Mouse (Mus musculus) heart, embryonic 11.5 days (tissue): ENCODE results near the gene Lilr4b. TPM values are rescaled to one million over a fixed set of nuclear protein-coding genes. Genes with fewer than 3 reads are reported as not detected.
"Not testable (repeated sequence)": the region's sequence is repeated elsewhere in the genome, so short reads cannot be mapped to it uniquely, and the experiment has no call there.

ENCODE experiments used
- ATAC-seq: fragments of 200-750 bp; cut with Nextera tagmentation; replicated peaks from 2 replicates; pipeline ENCODE4 v1.8.0; 2017; ENCODE audit warnings: moderate library complexity; ENCODE audit not compliant: insufficient number of reproducible peaks, low FRiP score, low TSS enrichment
- H3K27ac ChIP-seq: fragments of 300-500 bp; sonication (generic); 2 replicates; pipeline ENCODE4 v1.5.1; 2014; ENCODE audit warnings: mild to moderate bottlenecking, low read depth, low read length
- H3K27me3 ChIP-seq: fragments of 300-500 bp; sonication (generic); 2 replicates; pipeline ENCODE4 v1.6.1; 2014; ENCODE audit warnings: mild to moderate bottlenecking, low read length, mixed read lengths; ENCODE audit not compliant: control insufficient read depth, insufficient read depth
- H3K36me3 ChIP-seq: fragments of 300-500 bp; sonication (generic); 2 replicates; pipeline ENCODE4 v1.6.1; 2014; ENCODE audit warnings: mild to moderate bottlenecking, low read length, moderate library complexity, mixed read lengths; ENCODE audit not compliant: control insufficient read depth, insufficient read depth
- H3K4me1 ChIP-seq: fragments of 300-500 bp; sonication (generic); 2 replicates; pipeline ENCODE4 v1.6.1; 2014; ENCODE audit warnings: low read length; ENCODE audit not compliant: control insufficient read depth, insufficient read depth
- H3K4me2 ChIP-seq: fragments of 300-500 bp; sonication (generic); 2 replicates; pipeline ENCODE4 v1.6.1; 2014; ENCODE audit warnings: mild to moderate bottlenecking, moderate library complexity
- H3K4me3 ChIP-seq: fragments of 300-500 bp; sonication (generic); 2 replicates; pipeline ENCODE4 v1.5.1; 2014; ENCODE audit warnings: low read depth, low read length
- H3K9ac ChIP-seq: fragments of 300-500 bp; sonication (generic); 2 replicates; pipeline ENCODE4 v1.6.1; 2014; ENCODE audit warnings: mild to moderate bottlenecking, low read depth, low read length, moderate library complexity
- H3K9me3 ChIP-seq: fragments of 300-500 bp; sonication (generic); replicated peaks from 2 replicates; pipeline ENCODE4 v1.6.1; 2016; ENCODE audit warnings: low read length; ENCODE audit not compliant: control insufficient read depth
- WGBS: fragments of 180-500 bp; shearing (Covaris S2); extraction: QIAGEN DNeasy Blood & Tissue Kit; methylation state at CpG from one replicate; pipeline ENCODE4 v1.1.7; 2014; ENCODE audit not compliant: insufficient replicate concordance; 5-methylcytosine and 5-hydroxymethylcytosine counted together
- polyA plus RNA-seq: library from polyadenylated mRNA; unstranded; fragments of >200 nt; fragmentation: Nextera tagmentation; extraction: Ambion mirVana; gene quantifications from 2 replicates; pipeline ENCODE4 v1.2.1, GENCODE M21; 2014

The Lilr4b gene
- polyA plus RNA-seq, 1 experiment from 2014 or later = not detected

DNA sequence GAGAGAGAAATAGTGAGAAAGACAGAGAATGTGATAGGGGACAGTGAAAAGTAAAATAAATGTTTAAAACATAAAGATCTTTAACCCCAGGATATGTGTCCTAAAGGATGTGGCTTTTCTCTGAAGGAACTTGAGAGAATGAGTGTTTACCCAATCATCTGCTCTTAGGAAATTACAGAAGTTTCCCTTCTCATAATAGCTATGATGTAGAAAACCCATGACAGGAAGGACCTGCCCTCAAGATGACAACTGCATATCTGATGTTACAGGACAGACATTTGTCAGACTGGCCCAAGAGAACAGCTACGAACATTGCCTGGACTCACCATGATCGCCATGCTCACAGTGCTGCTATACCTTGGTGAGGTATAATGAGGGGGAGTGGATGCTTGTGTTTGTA, 10.3 kb downstream of the Lilr4b start, which contains the start of gene Lilrb4a:
TSS of gene Lilrb4a (plus strand) at position 266 of the 400 bp plus-strand sequence.
- not testable (repeated sequence) for ATAC-seq, H3K4me3 ChIP-seq

DNA sequence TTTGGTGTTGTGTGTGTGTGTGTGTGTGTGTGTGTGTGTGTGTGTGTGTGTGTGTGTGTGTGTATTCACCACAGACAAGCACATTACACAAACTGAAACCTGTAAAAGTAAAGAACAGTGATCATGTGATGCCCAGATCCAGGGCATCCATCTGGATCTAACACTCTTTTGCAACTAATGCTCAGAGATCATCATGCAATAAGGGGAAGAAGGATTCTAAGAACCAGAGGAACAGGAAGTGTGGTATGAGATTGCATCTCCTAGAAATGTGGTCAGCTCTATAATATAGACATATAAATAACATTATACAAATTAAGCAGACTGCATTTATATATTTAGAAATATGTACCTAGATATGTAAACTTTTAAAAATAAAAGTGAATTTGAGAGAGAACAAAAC, 39.6 kb downstream of the Lilr4b start:
- no peak overlapping the region for H3K27ac ChIP-seq
- H3K4me1 ChIP-seq = no peaks in the 10 kb centered on the region
- ATAC-seq = no peak
- H3K9me3 ChIP-seq = no peaks in the 10 kb centered on the region
- H3K4me2 ChIP-seq = no peak overlapping the region
- H3K27me3 ChIP-seq = no peaks in the 10 kb centered on the region
- H3K9ac ChIP-seq = no peak overlapping the region
- H3K36me3 ChIP-seq = no peaks in the 10 kb centered on the region
- no peak overlapping the region for H3K4me3 ChIP-seq

More for the DNA sequence above, 10.3 kb downstream of the Lilr4b start, which contains the start of gene Lilrb4a:
- not testable (repeated sequence) for H3K27me3 ChIP-seq, H3K4me1 ChIP-seq, H3K27ac ChIP-seq, H3K4me2 ChIP-seq, H3K9me3 ChIP-seq, H3K9ac ChIP-seq, H3K36me3 ChIP-seq
- no CpG with 5 or more reads among the region's 2 CpGs for WGBS

- H3K4me2 ChIP-seq = no peak overlapping the region
- ATAC-seq = no peak
Measured at GRCm38 (mm10) chr10:51521453-51521852, 41.0 kb downstream of the Lilr4b start.

DNA sequence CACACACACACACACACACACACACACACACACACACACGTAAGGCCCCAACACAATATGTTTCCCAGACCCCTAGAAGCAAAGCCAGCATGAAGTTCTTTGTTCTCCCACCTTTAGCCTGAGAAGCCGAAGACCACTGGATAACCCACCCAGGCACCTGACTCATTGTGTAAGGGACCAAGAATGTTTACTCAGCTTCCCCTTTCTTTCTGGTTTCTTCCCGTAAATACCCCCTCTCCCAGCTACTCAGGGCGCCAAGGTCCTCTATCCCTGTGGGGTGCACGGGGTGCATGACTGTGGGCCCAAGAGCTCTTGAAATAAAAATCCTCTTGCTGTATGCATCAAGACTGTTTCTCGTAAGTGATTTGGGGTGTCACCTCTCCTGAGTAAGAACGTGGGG, 45.7 kb downstream of the Lilr4b start:
- H3K36me3 ChIP-seq = no peaks in the 10 kb centered on the region
- H3K27me3 ChIP-seq = no peaks in the 10 kb centered on the region
- no peak overlapping the region for H3K27ac ChIP-seq
- no peak overlapping the region for H3K4me2 ChIP-seq
- ATAC-seq = no peak
- WGBS = 70% methylated on average over 7 of the region's 7 CpGs
- no peaks in the 10 kb centered on the region; the same call in 1 of the 2 replicates for H3K4me1 ChIP-seq
- no peak overlapping the region for H3K4me3 ChIP-seq
- no peaks in the 10 kb centered on the region for H3K9me3 ChIP-seq
- H3K9ac ChIP-seq = no peak overlapping the region

More at GRCm38 (mm10) chr10:51521453-51521852, 41.0 kb downstream of the Lilr4b start:
- H3K4me1 ChIP-seq = no peaks in the 10 kb centered on the region
- H3K9ac ChIP-seq = no peak overlapping the region
- H3K9me3 ChIP-seq = no peaks in the 10 kb centered on the region
- H3K4me3 ChIP-seq = no peak overlapping the region
- no peaks in the 10 kb centered on the region for H3K36me3 ChIP-seq
- H3K27me3 ChIP-seq = no peaks in the 10 kb centered on the region
- H3K27ac ChIP-seq = no peak overlapping the region

DNA sequence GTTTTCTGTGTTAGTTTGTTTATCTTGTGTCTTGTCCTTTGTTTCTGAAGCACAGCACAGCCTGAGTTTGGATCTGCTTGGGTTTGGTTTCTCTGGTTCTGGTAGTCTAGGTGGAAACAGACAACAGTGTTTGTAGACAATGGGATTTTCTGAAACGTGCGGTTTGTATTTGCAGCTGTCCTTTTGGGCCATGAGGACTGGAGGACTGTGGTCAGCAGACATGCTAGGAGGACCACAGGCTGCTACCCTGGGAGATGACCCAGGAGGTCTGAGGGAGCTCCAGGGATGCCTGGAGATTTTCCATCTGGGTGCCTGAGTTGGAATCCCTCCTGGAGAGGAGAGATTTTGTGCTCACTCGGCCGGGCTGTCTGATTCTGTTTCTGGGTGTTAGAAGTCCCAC, 46.2 kb downstream of the Lilr4b start:
- Histone ChIP-seq H3K4me3 (no peak overlapping the region), H3K9me3 (no peaks in the 10 kb centered on the region), H3K4me2 (no peak overlapping the region), H3K36me3 (no peaks in the 10 kb centered on the region), H3K27ac (no peak overlapping the region), H3K9ac (no peak overlapping the region), H3K4me1 (no peaks in the 10 kb centered on the region; the same call in 1 of the 2 replicates), H3K27me3 (no peaks in the 10 kb centered on the region)
- ATAC-seq = no peak
- WGBS = 61% methylated on average over 4 of the region's 4 CpGs

- H3K27me3 ChIP-seq = no peaks in the 10 kb centered on the region
- H3K9ac ChIP-seq = no peak overlapping the region
- H3K36me3 ChIP-seq = no peaks in the 10 kb centered on the region
- no peak overlapping the region for H3K27ac ChIP-seq
- no peak overlapping the region for H3K4me2 ChIP-seq
- ATAC-seq = no peak
- H3K4me1 ChIP-seq = no peaks in the 10 kb centered on the region; the same call in 1 of the 2 replicates
- WGBS = 37% methylated on average over 8 of the region's 8 CpGs
- H3K4me3 ChIP-seq = no peak overlapping the region
- no peaks in the 10 kb centered on the region for H3K9me3 ChIP-seq
Measured at GRCm38 (mm10) chr10:51528840-51529434, 48.5 kb downstream of the Lilr4b start.

DNA sequence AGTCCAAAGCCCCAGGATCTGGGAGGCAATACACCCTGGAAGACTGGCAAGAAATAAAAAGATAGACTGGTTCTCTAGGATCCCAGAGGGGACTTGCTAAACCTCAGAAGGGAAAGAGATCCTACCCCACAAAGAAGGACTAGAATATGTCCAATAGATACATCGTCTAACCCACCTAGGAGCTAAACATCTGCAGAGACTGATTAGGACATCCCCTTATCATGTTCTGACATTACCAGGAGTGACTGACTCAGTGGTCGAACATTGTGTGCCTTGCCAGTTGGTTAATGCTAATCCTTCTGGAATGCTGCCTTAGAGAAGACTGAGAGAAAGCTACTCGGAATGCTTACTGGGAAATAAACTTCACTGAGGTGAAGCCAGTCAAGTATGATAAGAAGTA, 49.1 kb downstream of the Lilr4b start:
- Histone ChIP-seq H3K9me3 (no peaks in the 10 kb centered on the region), H3K27ac (no peak overlapping the region), H3K36me3 (no peaks in the 10 kb centered on the region), H3K4me2 (no peak overlapping the region), H3K4me3 (no peak overlapping the region), H3K4me1 (no peaks in the 10 kb centered on the region; the same call in 1 of the 2 replicates), H3K9ac (no peak overlapping the region), H3K27me3 (no peaks in the 10 kb centered on the region)
- 52% methylated on average over 3 of the region's 3 CpGs for WGBS
- ATAC-seq = no peak

- ATAC-seq = no peak
- no peaks in the 10 kb centered on the region for H3K27me3 ChIP-seq
- WGBS = 87% methylated on average over 7 of the region's 7 CpGs
Measured at GRCm38 (mm10) chr10:51530813-51531212, 50.4 kb downstream of the Lilr4b start.

More at GRCm38 (mm10) chr10:51530813-51531212, 50.4 kb downstream of the Lilr4b start:
- no peaks in the 10 kb centered on the region; the same call in 1 of the 2 replicates for H3K4me1 ChIP-seq
- H3K9ac ChIP-seq = no peak overlapping the region
- no peaks in the 10 kb centered on the region for H3K36me3 ChIP-seq
- H3K27ac ChIP-seq = no peak overlapping the region
- no peak overlapping the region for H3K4me3 ChIP-seq
- no peak overlapping the region for H3K4me2 ChIP-seq
- H3K9me3 ChIP-seq = no peaks in the 10 kb centered on the region
